Mouse (Mus musculus) monocyte, adult 2 months (primary cell): ENCODE data around the gene Fam241b.

ENCODE experiments used
- DNase-seq, 2 experiments: peaks; one replicate each; pipeline ENCODE4 v3.0.0; 2022; ENCODE audit warnings: low spot score in 2 of 2, low read depth in 1 of 2

Fam241b gene

DNA sequence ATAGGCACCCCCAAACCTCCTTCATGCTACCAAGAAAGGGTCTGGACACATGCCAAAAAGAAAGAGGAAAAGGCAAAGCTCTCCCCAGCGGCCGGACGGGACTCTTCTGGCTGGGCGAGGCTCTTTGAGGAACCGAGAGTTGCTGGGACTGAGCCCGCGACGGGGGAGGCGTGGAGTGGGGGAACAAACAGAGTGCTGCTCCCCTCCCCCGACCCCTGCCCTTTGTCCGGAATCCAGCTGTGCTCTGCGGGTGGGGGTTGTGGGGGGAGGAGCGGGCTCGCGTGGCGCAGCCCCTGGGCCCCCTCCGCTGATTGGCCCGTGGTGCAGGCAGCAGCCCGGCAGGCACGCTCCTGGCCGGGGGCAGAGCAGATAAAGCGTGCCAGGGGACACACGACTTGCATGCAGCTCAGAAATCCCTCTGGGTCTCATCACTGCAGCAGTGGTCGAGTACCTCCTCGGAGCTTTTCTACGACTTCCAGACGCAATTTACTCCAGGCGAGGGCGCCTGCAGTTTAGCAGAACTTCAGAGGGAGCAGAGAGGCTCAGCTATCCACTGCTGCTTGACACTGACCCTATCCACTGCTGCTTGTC, 10.9 kb downstream of the Fam241b start, which contains the start of gene Neurog3:
TSS of gene Neurog3 (plus strand) at position 400 of the 591 bp plus-strand sequence.
- DNase-seq: peak; percentile 23 to 26

DNA sequence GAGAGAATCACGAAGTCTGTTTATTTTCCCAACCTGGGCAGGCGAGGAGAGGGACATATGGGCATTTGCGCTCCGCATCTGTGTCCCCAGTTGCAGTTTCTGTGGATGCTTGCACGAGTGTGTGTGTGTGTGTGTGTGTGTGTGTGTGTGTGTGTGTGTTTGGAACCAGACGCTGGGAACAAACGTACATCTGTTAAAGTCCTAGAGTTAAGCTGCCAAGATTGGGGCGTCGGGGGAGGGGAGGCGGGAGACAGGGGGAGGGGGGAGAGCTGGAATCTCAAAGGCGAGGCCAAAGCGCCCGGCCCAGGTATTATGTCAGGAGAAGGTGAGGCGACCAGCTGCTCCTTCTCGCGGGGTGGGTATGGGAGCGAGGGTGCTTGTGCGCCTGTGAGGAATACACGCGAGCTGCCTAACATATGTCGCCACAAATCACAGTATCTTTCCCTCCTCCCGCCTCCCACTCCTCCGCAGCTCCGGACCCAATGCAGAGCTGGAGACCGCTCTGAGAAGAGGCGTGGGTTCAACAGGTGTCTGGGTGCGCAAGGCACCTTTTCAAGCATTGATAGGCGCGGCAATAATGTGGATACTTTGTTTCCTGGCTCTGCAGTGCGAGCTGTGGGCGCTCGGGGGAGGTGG, 15.3 kb downstream of the Fam241b start:
- no peak for DNase-seq

DNA sequence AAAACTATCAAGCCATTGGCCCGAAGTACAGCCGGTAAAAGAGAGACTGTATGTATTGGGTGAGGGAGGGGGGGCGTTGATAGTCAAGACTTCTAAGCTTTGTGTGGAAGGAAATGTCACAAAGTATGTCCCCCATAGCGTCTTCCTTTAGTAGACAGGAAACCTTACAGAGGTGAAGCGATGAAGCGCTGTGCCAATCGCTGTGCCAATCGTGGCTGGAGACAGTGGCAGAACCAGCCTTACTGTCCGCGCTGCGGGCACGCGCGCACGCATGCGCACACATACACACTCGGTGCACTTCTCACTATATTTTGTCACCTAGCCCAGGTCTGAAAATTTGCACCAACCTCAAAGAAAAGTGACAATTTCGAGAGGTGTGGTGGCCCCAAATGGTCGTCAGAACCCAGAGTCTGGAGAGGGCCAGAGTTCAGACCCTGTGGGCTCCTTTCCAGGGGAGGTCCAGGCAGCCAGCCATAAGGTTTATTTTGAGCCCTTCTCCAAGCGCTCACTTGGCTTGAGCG, 15.9 kb downstream of the Fam241b start:
- no peak for DNase-seq

DNA sequence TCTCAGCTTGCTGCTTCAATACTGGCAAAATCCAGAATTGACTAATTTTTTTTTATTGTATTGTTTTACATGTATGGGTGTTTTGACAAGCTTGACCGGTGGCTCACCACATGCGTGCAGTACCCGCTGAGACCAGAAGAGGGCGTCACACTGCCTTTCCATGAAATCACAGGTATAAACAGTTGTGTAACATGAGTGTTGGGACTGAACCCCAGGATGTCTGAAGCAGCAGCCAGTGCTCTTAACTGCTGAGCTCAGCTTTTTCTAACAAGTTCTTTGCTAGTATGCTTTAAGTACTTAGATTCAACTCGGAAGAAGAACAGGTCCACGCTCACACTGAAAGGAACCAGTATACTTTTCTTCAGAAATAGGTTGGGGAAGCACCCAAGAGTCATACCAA, 16.6 kb downstream of the Fam241b start:
- no peak for DNase-seq

DNA sequence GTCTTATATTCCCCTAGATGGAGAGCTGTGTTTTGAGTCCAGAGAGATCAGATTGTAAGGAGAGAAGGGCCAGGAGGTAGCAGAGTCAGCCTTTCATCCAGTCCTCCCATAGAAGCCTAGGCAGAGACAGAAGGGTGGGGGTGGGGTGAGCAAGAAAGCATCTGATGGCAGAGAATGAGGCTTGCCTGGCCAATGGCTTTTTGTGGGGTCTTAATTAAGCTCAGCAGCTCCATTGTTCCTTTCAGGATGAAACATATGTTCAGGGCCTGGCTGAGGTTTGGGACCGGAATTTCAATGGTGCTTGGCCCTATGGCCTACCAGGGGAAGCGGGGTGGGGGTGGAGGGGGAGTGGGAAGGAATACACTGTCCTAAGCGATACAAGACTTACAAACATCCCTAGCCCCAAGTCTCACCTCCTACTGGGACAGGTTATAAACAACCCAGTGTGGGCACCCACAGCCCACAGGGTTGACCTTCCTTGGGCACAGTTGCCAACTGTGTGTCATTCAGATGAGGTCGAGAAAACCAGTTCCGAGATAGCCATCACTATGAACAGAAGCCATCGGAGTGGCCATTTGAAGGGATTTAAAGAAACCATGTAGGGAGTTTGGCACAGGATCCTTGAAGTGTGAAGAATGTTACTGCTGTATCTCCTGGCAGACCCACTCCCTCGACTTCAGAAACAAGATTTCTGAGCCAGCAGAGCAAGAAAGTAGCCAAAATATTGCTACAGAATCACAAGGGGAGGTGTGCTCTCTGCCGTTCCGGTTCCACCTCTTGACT, 29.7 kb downstream of the Fam241b start:
- no peak for DNase-seq

DNA sequence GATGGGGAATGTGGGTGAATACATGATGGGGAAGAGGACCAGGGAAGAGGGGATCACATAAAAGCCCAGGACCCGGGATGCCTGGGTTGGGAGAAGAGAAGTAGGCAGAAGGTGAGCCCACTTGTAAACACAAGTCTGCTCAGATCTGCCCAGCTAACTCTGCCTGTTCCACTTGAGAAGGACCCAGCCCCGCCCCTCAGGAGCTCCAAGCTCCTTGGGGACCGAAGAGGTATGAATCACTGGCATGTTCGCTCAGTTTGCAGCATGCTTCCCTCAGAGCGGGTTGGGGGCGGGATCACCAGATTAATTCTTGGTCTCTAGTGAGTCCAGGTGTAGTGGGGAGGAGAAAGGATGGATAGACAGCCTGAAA, 32.5 kb downstream of the Fam241b start:
- no peak for DNase-seq

DNA sequence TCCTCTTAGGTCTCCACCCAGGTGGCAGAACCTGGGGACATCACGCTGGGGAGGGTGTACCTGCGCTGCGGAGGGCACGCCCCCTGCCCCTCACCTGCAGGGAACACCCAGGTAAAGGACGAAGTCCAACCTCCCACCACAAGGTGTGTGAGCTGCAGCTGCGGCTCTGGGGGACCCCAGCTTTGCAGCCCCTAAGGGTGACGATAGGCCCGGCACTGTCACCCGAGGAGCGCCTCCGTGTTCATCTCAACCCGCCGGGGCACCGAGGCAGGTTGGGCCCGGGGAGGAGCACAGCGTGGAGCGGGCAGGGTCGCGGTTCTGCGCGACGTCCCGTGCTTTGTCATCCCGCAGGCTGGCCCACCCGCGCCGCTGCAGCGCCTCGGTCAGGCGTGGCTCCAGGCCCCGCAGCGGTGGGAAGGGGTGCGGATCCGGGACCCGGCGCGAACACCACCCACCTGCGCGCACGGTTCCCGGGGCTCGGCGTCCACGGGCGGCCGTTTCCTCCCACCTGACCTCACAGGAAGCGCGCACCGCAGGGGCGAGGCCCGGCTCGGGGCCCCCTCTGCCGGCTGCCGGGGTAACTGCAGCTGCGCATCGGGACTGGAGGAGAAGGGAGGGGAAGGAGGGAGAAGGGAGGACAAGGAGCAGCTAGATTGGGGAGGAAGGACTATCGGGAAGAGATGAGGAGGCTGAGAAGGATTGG, 33.1 kb downstream of the Fam241b start:
- DNase-seq: peak; percentile 24 to 29

DNA sequence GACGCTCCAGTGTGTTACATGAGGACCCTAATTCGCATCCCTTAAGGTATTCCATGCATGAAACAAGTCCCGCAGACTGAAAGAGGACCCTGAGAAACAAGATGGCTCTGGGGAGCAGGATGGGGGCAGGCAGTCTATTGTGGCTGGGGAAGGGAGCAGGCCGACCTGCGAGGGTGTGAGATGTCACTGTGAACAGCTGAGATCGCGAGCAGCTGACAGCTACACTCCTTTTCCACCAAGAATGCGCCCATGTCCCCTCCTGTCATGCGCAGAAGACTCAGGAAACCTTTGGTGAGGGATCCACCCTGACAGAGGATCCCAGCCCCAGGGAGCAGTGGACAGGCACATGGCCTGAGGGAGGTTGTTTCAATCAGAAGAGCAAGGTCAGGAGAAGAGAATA, 36.7 kb downstream of the Fam241b start:
- no peak for DNase-seq

DNA sequence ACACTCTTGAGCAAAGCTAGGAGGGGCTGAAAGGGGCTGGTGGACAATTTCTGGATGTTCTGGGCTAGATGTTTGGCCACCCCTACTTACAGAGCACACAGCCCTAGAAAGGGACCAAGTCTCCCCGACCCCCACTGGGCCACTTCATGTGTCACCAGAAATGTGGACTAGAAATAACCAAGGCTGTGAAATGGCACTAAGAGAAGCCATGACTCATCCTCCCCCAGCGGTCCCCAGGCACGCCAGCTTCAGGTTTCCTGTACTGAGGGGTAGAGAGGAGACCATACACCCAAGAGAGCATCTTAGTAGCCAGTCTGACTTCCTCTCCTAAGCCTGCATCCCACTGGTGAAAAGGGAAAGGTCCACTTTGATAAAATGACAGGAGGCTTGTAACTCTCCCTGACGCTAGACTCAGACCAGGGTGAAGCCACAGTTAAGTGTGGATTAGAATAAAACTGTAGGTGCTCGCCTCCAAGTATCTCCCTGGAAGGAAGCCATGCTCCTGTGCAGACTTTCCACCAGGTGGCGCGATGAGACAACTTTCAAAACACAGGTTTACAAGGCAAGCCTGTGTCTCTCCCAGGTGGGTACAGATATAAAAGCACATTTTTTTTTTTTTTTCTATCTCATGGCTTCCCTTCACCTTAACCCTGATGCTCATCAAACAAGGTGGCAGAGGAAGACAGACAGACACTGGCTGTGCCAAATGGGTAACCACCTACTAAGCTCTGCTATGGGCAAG, 38.7 kb downstream of the Fam241b start:
- no peak for DNase-seq

DNA sequence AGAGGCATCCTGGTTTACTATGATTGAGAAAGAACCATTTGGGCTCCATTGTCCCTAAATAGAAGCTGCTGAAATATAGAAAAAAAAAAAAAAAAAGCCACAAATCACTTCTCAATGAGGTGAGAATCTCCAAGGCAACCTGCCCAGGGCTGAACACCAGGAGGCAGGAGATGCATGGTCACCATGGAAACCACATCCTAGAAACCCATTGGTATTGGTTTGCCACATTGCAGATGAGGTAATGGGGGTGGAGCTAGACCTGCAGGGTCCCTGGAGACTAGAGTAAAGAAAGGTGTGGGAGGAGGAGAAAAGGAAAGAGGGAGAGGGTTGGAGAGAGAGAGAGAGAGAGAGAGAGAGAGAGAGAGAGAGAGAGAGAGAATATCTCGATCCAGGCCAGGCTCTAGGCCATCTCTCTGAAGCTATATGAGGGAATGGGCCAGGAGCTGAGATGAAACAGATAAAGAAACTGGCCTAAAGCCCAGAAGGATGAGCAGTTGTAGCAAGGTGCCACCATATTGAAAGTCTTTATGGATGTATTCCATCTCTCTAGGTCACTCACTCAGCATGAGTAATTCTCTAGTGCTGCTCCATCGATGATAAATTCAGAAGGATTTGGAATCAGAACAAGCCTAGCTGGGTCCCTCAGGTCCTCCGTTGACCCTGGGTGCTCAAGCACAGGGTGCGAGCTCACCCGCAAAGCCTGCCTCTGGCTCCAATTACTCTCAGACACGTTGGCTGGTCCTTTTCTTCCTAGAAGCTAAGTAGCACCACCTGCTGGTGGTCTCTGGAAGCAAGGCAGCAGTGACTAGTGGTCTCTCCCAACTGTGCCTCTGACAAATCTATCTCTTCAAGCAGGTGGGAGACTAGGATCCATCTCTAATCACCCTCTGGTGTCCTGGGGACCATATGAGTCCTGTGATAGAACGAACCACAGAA, 41.9 kb downstream of the Fam241b start:
- peak; percentile 10 to 19 for DNase-seq

DNA sequence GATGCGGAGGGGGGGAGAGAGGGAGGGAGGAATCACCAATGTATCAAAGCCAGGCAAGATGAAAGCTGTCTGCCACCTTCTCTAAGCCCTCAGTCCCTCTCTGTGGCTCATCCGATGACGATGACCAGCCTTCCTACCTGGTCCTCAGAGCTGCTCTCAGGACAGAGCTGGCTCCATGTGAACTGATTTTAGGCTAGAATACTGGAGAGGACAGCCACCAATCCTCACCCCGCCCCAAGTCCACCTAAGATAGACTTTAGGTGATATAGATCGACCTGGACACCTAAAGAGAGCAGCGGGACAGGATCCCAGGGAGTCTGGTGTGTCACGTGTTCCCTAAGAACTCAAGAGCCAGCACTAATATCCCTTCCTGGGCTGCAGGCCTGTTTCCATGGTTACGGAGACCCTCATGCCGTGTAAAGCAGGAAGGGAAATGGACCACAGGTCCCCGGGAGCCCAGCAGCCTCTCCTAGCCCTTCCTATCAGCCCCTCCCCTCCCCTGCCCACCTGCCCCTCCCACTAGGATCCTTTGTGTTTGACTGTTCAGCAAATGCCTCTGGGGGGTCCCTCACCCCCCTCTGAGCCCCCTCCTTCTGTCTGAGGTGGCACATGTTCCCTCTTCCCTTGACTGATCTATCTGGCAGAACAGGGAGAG, 43.8 kb downstream of the Fam241b start:
- no peak for DNase-seq

DNA sequence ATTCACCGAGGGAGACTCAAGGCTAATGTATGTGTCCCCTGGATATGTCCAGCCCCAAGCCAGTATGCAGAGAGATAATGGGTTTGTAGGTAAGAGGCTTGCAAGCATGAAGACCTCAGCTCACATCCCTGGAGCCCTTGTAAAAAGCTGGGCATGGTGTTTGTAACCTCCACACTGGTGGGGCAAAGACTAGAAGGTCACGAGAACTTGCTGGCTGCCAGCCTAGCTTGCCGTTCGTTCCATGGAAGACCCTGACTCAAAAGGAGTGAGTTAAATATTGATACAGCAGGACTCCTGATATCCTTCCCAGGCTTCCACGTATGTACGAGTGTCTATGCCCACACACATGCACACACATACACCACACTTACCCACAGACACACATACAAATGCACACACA, 49.3 kb downstream of the Fam241b start:
- no peak for DNase-seq

DNA sequence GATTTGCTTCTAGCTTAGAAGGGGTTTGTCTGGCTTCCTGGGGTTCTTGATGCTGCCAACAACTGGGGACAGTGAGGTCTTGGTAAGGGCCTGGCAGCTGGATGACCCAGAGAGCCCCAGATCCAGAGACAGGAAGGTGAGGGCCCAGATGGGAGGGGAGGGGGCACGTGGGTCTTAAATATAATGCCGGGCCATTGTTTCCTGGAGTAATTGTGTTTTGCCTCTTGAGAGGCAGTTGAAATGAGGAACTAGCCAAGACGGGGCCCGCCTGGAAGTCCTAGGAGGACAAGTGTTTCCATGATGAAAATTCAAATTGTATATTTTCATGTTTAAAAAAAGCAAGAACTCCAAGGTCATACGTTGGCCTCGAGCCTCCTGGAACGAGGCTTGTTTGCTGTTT, 49.8 kb downstream of the Fam241b start:
- DNase-seq: no peak

DNA sequence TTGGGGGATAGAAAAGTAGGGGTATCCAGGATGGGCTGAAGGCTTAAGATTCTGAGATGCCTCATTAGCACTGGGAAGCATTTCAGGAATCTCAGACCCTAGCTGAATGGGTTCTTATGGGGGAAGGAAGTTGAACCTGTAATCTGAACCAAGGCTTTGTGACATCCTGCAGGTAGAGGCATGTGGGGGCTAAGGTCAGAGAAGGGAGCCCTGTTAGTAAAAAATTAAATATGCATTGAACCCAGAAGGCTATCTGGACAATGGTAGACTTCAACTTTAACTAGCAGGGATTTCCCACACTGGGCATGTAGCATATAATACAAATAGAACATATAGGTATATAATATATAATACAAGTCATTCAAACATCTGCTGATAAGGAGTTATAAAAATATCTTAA, 54.2 kb downstream of the Fam241b start:
- DNase-seq: no peak

DNA sequence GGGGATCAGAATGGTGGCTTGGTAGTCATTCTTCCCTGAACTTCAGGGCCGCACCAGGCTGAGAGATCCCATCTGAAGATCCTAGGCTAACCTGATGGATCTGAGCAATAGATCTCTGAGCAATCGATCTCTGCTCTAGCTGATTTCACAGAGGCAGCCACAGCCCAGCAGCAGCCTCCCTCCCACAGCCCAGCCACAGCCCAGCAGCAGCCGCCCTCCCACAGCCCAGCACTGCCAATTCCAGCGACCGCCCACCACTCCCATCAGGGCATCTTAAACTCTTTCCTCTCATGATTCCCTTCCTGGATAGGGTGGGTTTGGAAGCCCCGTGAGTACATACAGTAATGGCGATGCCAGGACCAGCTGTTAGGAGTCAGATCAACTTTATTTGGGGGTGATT, 54.6 kb downstream of the Fam241b start:
- DNase-seq: no peak

DNA sequence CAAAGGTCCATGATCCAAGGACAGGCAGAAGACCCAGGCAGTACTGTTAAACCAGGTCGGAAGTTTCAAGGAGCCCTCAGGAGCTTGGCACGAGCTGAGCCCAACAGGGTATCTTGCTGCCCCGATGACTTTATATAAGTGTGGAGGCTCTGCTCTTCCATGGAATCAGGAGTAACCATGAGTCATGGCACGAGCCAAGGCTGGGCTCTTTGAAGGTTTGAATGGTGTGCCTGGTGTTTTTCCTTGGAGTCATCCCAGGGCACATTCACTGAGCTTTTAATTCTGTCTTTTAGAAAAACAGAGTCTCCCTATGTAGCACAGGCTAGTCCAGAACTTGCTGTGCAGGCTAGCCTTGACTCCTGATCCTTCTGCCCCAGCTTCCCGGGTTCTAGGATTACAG, 55.3 kb downstream of the Fam241b start:
- no peak for DNase-seq

DNA sequence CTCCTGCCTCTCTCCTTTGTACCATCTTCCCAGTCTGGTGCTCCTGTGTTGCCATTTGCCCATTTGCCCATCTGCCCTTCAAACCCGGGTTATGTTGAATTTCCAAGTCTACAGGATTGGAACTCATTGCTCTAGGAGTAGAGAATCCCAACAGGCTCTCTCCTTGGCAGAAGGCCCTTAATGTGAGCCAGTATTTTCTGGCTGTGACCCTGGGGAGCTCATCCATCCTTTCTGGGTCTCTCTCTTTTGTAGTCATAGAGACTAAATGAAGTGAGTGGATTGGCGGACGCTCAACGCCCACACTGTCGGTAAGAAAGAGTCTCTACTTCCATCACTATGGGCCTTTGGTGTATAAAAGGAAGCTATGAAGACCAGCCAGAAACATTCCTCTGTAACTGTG, 56.9 kb downstream of the Fam241b start:
- no peak for DNase-seq

DNA sequence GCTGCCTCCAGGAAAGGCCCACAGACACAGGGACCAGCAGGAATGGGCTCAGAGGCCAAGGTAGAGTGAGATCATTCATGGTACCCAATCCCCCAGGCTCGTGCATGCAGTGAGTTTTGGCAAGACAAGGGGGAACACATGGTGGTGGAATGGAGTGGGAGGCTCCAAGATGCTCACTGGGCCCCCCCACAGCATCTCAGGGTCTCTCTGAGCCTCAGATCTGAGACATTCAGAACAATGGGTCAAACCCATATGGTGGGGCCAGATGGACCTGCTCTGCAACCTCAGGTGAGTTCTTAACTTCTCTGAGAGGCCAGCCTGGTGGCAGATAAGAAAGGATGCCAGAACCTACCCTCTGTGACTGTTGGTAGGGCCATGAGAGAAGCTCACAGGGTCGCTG, 57.7 kb downstream of the Fam241b start:
- DNase-seq: no peak
